Mouse (Mus musculus): ENCODE measurements at regions not wholly inside any gene's neighbourhood (a gene's known extent, or its start where the extent isn't known, plus 50 kb on each side); places are given as distances from the start of the nearest gene placed in this dataset.

GRCm38 (mm10) chr16:49500818-49501217 is 198.2 kb upstream of the Ift57 start:
- no peak overlapping the region for H3K4me3 ChIP-seq (ENCODE audit: control insufficient read depth in 1 of 2, insufficient read depth in 1 of 2, low read depth in 2 of 2, low read length in 2 of 2)
- H3K4me1 ChIP-seq (ENCODE audit: control insufficient read depth in 1 of 2, insufficient read depth in 2 of 2, low read length in 2 of 2), result no peaks in the 10 kb centered on the region; a peak in 2 of 4 replicates
- DNase-seq (ENCODE audit: low read depth, low spot score), result peak; percentile 71
- no peak for TF ChIP-seq POLR2AphosphoS5 (IDR thresholded peaks at IDR 0.05; ENCODE audit: borderline replicate concordance, low read depth, low read length)
- peak; percentile 50 to 87 (median 85) for TF ChIP-seq CTCF (IDR thresholded peaks at IDR 0.05 in 2 of 3, conservative IDR thresholded peaks at IDR 0.05 in 1 of 3; ENCODE audit: control insufficient read depth in 1 of 3, insufficient read depth in 1 of 3, low read depth in 2 of 3, low read length in 3 of 3, poor library complexity in 1 of 3, severe bottlenecking in 1 of 3)
- TF ChIP-seq E2F4 (IDR thresholded peaks at IDR 0.05; ENCODE audit: borderline replicate concordance, low read depth, low read length), result no peak
- peak; percentile 84 for TF ChIP-seq ZC3H11A (IDR thresholded peaks at IDR 0.05; ENCODE audit: low read depth, low read length)
- peak; percentile 89 for TF ChIP-seq RAD21 (IDR thresholded peaks at IDR 0.05; ENCODE audit: low read depth, low read length)
- no peak for TF ChIP-seq USF1 (IDR thresholded peaks at IDR 0.05; ENCODE audit: low read depth, low read length)
- TF ChIP-seq SMC3 (IDR thresholded peaks at IDR 0.05; ENCODE audit: low read depth, low read length), result peak; percentile 90
- peaks cover 0 to 2% of the 10 kb centered on the region in 2 experiments; a peak in 2 of 4 replicates for H3K36me3 ChIP-seq (ENCODE audit: control insufficient read depth in 1 of 2, insufficient read depth in 2 of 2, low read length in 2 of 2)
- no peak overlapping the region for H3K27ac ChIP-seq (ENCODE audit: control insufficient read depth, low read depth, low read length)
- no peaks in the 10 kb centered on the region; a peak in 1 of 4 replicates for H3K27me3 ChIP-seq (ENCODE audit: control insufficient read depth in 1 of 2, insufficient read depth in 2 of 2, low read length in 2 of 2)
- no peaks in the 10 kb centered on the region for H3K79me2 ChIP-seq (ENCODE audit: control insufficient read depth, insufficient read depth, low read length, poor library complexity)
- H3K9ac ChIP-seq (ENCODE audit: control insufficient read depth, low read depth, low read length, poor library complexity, severe bottlenecking), result no peak overlapping the region
- no peaks in the 10 kb centered on the region for H3K9me3 ChIP-seq (replicated peaks; ENCODE audit: insufficient read depth, low read length)

GRCm38 (mm10) chr16:49503897-49504413 is 195.1 kb upstream of the Ift57 start:
- Histone ChIP-seq H3K79me2 (ENCODE audit: control insufficient read depth, insufficient read depth, low read length, poor library complexity) (no peaks in the 10 kb centered on the region), H3K9ac (ENCODE audit: control insufficient read depth, low read depth, low read length, poor library complexity, severe bottlenecking) (no peak overlapping the region), H3K27ac (ENCODE audit: control insufficient read depth, low read depth, low read length) (no peak overlapping the region), H3K27me3 (ENCODE audit: control insufficient read depth in 1 of 2, insufficient read depth in 2 of 2, low read length in 2 of 2) (peaks cover 0 to 2% of the 10 kb centered on the region in 2 experiments; a peak in 2 of 4 replicates), H3K36me3 (ENCODE audit: control insufficient read depth in 1 of 2, insufficient read depth in 2 of 2, low read length in 2 of 2) (peaks cover 0 to 2% of the 10 kb centered on the region in 2 experiments; a peak in 2 of 4 replicates), H3K4me3 (ENCODE audit: control insufficient read depth in 1 of 2, insufficient read depth in 1 of 2, low read depth in 2 of 2, low read length in 2 of 2) (no peak overlapping the region), H3K9me3 (replicated peaks; ENCODE audit: insufficient read depth, low read length) (no peaks in the 10 kb centered on the region), H3K4me1 (ENCODE audit: control insufficient read depth in 1 of 2, insufficient read depth in 2 of 2, low read length in 2 of 2) (no peaks in the 10 kb centered on the region; a peak in 2 of 4 replicates)
- TF ChIP-seq POLR2AphosphoS2 (IDR thresholded peaks at IDR 0.05; ENCODE audit: low read length), result no peak
- no peak for TF ChIP-seq MXI1 (IDR thresholded peaks at IDR 0.05; ENCODE audit: low read depth, low read length)
- TF ChIP-seq MYC (IDR thresholded peaks at IDR 0.05; ENCODE audit: low read depth, low read length), result no peak
- TF ChIP-seq USF1 (IDR thresholded peaks at IDR 0.05; ENCODE audit: low read depth, low read length), result no peak
- no peak for TF ChIP-seq SMC3 (IDR thresholded peaks at IDR 0.05; ENCODE audit: low read depth, low read length)
- no peak for TF ChIP-seq RAD21 (IDR thresholded peaks at IDR 0.05; ENCODE audit: low read depth, low read length)
- TF ChIP-seq POLR2AphosphoS5 (IDR thresholded peaks at IDR 0.05; ENCODE audit: borderline replicate concordance, low read depth, low read length), result no peak
- TF ChIP-seq JUND (IDR thresholded peaks at IDR 0.05; ENCODE audit: low read depth, low read length), result no peak
- TF ChIP-seq USF2 (IDR thresholded peaks at IDR 0.05; ENCODE audit: borderline replicate concordance in 1 of 2, insufficient read depth in 1 of 2, low read depth in 1 of 2, low read length in 2 of 2), result no peak
- TF ChIP-seq ELF1 (IDR thresholded peaks at IDR 0.05; ENCODE audit: low read depth, low read length), result no peak
- no peak for TF ChIP-seq EP300 (IDR thresholded peaks at IDR 0.05; ENCODE audit: low read depth in 1 of 2, low read length in 2 of 2)
- no peak for TF ChIP-seq ZC3H11A (IDR thresholded peaks at IDR 0.05; ENCODE audit: low read depth, low read length)
- TF ChIP-seq NRF1 (IDR thresholded peaks at IDR 0.05; ENCODE audit: insufficient read depth, low read depth, low read length, poor library complexity, severe bottlenecking), result no peak
- no peak for TF ChIP-seq ZMIZ1 (IDR thresholded peaks at IDR 0.05; ENCODE audit: low read depth, low read length)
- DNase-seq (ENCODE audit: low read depth, low spot score), result peak; percentile 36

Measured in MEL (cell line).